Mouse (Mus musculus) limb, embryonic 15.5 days (tissue): ENCODE results near the gene Stag1. TPM values are rescaled to one million over a fixed set of nuclear protein-coding genes. Genes with fewer than 3 reads are reported as not detected.

Experiments
- ATAC-seq: fragments of 200-750 bp; cut with Nextera tagmentation; 2 replicates; pipeline ENCODE4 v1.8.0; 2017; ENCODE audit warnings: low read depth, moderate TSS enrichment; ENCODE audit not compliant: insufficient number of reproducible peaks, low FRiP score, low TSS enrichment
- H3K27ac ChIP-seq: fragments of 300-500 bp; sonication (generic); 2 replicates; pipeline ENCODE4 v1.5.1; 2015; ENCODE audit warnings: moderate library complexity, mild to moderate bottlenecking, inconsistent platforms
- H3K27me3 ChIP-seq: fragments of 300-500 bp; sonication (generic); 2 replicates; pipeline ENCODE4 v1.6.1; 2015; ENCODE audit warnings: inconsistent platforms
- H3K36me3 ChIP-seq: fragments of 300-500 bp; sonication (generic); 2 replicates; pipeline ENCODE4 v1.6.1; 2015; ENCODE audit warnings: inconsistent platforms
- H3K4me1 ChIP-seq: fragments of 300-500 bp; sonication (generic); 2 replicates; pipeline ENCODE4 v1.6.1; 2015; ENCODE audit warnings: inconsistent platforms
- H3K4me2 ChIP-seq: fragments of 300-500 bp; sonication (generic); 2 replicates; pipeline ENCODE4 v1.6.1; 2015; ENCODE audit warnings: mild to moderate bottlenecking, inconsistent platforms
- H3K4me3 ChIP-seq: fragments of 300-500 bp; sonication (generic); 2 replicates; pipeline ENCODE4 v1.5.1; 2015; ENCODE audit warnings: mild to moderate bottlenecking, inconsistent platforms
- H3K9ac ChIP-seq: fragments of 300-500 bp; sonication (generic); 2 replicates; pipeline ENCODE4 v1.6.1; 2015; ENCODE audit warnings: inconsistent platforms
- H3K9me3 ChIP-seq: fragments of 300-500 bp; sonication (generic); 2 replicates; pipeline ENCODE4 v1.6.1; 2016; ENCODE audit warnings: inconsistent platforms
- WGBS: fragments of 180-500 bp; shearing (Covaris S2); methylation state at CpG from one replicate; pipeline ENCODE4 v1.1.7; 2015; 5-methylcytosine and 5-hydroxymethylcytosine counted together
- polyA plus RNA-seq: library from polyadenylated mRNA; unstranded; fragments of >200 nt; fragmentation: Nextera tagmentation; extraction: Ambion mirVana; gene quantifications from 2 replicates; pipeline ENCODE4 v1.2.1, GENCODE M21; 2015

The Stag1 gene
- polyA plus RNA-seq, 1 experiment from 2014 or later = 46.2 TPM

GRCm38 (mm10) chr9:100580196-100580740 lies 17.3 kb upstream of the Stag1 start:
- Histone ChIP-seq H3K4me3 (no peak overlapping the region), H3K27me3 (no peaks in the 10 kb centered on the region), H3K27ac (no peak overlapping the region), H3K9ac (no peak overlapping the region), H3K4me1 (peaks cover 5% of the 10 kb centered on the region; the same call in 1 of the 2 replicates), H3K4me2 (no peak overlapping the region), H3K36me3 (no peaks in the 10 kb centered on the region), H3K9me3 (no peaks in the 10 kb centered on the region)
- ATAC-seq = no peak
- 74% methylated on average over 20 of the region's 20 CpGs for WGBS

DNA sequence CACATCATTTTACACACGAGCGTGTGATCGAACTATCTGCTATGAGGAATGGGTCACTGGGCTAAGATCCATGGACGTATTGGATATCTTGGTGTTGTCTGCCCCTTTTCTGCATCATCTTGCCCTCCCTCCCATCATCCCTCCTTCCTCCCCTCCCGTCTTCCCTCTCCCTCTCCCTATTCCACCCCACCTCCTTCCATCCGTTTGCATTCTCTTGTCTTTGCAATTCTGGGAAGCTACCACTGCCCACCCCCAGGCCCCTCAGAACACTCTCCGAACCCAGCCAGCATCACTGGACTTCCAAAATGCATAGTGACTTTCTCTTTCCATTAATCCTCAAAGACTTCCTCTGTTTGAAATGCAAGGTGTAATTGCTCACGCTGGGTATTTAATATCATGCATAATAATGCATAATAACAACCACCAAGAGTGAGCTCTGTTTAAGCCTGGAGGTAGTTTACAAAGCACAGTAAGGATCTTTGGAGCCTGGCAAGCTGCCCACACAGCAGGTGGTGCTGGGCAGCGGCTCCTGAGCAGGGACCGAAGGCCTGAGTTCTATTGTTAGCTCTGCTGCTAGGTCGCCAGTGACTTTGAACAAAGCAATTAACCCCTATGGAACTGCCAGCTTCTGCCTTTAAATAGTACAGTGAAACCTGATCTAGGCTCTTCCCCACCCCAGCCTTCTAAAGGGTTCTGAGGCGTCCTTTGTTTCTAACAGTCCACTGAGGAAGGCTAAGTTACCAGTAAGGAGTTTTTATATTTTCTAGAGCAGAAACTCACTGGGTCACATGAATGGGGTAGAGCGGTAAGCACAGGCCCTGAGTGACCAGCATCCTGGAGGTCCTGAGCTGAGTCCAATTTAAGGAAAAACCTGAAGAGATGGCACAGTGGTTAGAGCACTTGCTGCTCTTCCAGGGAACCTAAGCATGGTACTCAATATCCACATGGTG lies 15.8 kb upstream of the Stag1 start:
- Histone ChIP-seq H3K4me1 (peaks cover 5% of the 10 kb centered on the region; the same call in 1 of the 2 replicates), H3K4me3 (no peak overlapping the region), H3K36me3 (no peaks in the 10 kb centered on the region), H3K9ac (no peak overlapping the region), H3K27me3 (no peaks in the 10 kb centered on the region), H3K9me3 (no peaks in the 10 kb centered on the region), H3K4me2 (no peak overlapping the region), H3K27ac (0 out of 2 replicates have a peak overlapping the region, but pooled peaks have one; percentile 1)
- peak; percentile 44; the same call in 1 of the 2 replicates for ATAC-seq
- WGBS = 35% methylated on average over 13 of the region's 13 CpGs

DNA sequence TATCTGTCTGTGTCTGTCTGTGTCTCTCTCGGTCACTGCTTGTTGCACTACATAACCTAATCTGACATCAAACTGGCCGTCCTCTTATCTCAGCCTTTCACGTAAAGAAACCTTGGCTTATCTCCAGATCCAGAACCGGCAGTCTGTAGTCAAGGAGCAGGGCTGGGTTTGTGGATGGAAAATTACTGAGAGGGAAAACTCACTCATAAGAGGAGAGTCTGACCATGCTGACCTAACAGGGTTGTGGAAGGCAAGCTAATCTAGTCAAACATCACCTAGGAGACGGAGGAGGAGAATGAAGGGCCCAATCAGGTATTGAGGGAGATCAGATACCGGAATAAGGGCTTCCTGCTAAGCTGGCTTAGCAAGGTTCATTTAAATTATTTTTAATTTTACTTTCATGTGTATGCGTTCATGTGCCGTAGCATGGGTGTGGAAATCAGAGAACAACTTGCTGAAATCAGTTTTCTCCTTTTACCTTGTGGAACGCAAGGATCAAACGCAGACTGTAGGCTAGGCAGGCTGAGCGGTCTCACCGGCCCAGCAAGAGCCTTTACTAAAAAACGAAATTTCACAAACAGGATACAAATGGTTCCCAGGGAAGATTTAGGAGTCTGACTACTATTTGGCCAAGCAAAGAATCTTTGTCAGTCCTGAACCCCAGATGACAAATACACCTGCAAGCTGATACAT lies 14.6 kb upstream of the Stag1 start:
- WGBS = 56% methylated on average over 13 of the region's 13 CpGs
- H3K27me3 ChIP-seq = no peaks in the 10 kb centered on the region
- H3K4me2 ChIP-seq = 0 out of 2 replicates have a peak overlapping the region, but pooled peaks have one; percentile 6
- H3K36me3 ChIP-seq = no peaks in the 10 kb centered on the region
- no peak overlapping the region for H3K9ac ChIP-seq
- H3K9me3 ChIP-seq = no peaks in the 10 kb centered on the region
- peak; percentile 44; the same call in 1 of the 2 replicates for ATAC-seq
- peaks cover 5% of the 10 kb centered on the region; the same call in 1 of the 2 replicates for H3K4me1 ChIP-seq
- H3K27ac ChIP-seq = peak overlapping the region; percentile 24; the same call in 1 of the 2 replicates
- H3K4me3 ChIP-seq = no peak overlapping the region

- WGBS = 84% methylated on average over 4 of the region's 4 CpGs
- Histone ChIP-seq H3K36me3 (no peaks in the 10 kb centered on the region), H3K4me3 (no peak overlapping the region), H3K4me1 (peaks cover 5% of the 10 kb centered on the region; the same call in 1 of the 2 replicates), H3K27me3 (no peaks in the 10 kb centered on the region), H3K9me3 (no peaks in the 10 kb centered on the region), H3K27ac (0 out of 2 replicates have a peak overlapping the region, but pooled peaks have one; percentile 24), H3K4me2 (no peak overlapping the region), H3K9ac (no peak overlapping the region)
- no peak for ATAC-seq
These were observed 13.6 kb upstream of the Stag1 start for GRCm38 (mm10) chr9:100584031-100584430.

DNA sequence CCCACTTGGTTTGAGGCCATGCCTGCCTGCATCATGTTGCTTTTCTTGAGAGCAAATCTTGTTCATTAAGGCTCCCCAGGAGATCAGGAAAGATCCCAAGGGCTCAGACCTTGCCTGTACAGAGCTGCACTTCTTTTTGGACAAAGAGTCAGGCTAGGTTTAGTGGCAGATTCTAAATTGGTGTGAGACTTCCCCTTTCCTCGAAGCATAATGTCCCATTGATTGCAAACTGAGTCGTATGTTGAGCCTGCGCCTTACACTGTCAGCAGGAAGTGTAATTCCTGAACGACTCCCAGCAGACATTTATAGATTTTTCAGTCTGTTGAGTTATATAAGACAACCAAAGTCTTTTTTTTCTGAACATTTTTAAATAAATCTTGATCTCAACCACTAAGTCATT lies 7.1 kb upstream of the Stag1 start:
- ATAC-seq = no peak
- Histone ChIP-seq H3K9me3 (no peaks in the 10 kb centered on the region), H3K4me2 (no peak overlapping the region), H3K4me1 (no peaks in the 10 kb centered on the region), H3K27me3 (no peaks in the 10 kb centered on the region), H3K36me3 (no peaks in the 10 kb centered on the region), H3K27ac (no peak overlapping the region), H3K4me3 (no peak overlapping the region), H3K9ac (no peak overlapping the region)
- WGBS = 49% methylated on average over 4 of the region's 4 CpGs

DNA sequence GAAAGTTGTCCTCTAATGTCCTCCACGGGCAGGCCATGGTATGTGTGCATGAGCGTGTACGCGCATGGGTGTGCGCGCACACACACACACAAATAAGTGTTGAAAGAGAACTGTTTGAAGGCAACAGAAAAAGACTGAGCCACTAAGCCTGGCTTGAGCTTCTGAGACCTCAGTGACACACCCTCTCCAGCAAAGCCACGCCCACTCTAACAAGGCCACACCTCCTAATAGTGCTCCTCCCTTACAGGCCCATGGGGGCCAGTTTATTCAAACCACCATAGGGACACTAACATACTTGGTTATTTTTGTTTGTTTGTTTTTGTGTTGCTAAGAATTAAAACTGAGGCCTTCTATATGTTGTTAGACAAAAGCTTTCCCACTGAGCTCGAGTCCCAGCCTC lies 1.3 kb upstream of the Stag1 start:
- 0 out of 2 replicates have a peak, but pooled peaks have one; percentile 19 for ATAC-seq
- Histone ChIP-seq H3K4me3 (no peak overlapping the region), H3K27me3 (no peaks in the 10 kb centered on the region), H3K9ac (no peak overlapping the region), H3K4me2 (no peak overlapping the region), H3K36me3 (no peaks in the 10 kb centered on the region), H3K27ac (no peak overlapping the region), H3K4me1 (no peaks in the 10 kb centered on the region), H3K9me3 (no peaks in the 10 kb centered on the region)
- WGBS = 87% methylated on average over 8 of the region's 8 CpGs

DNA sequence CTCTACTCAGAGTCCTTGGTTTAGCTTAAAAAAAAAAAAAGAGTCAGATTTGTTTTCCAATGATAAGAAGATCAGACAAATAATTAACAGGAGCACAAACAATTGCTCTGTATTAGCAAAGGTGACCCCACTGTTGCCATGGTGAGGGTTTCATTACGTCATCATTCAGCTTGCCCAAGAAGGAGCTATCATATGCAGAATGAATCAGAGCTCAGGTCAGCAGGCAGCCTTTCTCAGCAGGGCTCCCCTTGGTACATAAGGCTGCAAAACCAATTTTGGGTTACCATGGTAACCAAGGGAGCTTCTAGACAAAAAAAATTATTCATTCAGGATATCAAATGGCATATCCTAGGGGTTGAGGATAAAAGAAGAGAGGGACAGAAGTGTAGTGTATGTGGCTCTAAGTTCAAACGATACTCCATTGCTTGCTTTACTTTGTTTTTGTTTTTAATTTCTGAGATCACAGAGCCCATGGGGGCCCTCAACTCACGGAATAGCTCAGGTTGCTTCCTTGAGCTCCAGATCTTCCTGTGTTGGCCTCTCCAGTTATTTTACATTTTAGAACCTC lies 2.2 kb downstream of the Stag1 start:
- ATAC-seq = no peak
- 53% methylated on average over 3 of the region's 3 CpGs for WGBS
- no peak overlapping the region for H3K27ac ChIP-seq

GRCm38 (mm10) chr9:100602130-100602529 lies 4.5 kb downstream of the Stag1 start:
- no peak for ATAC-seq
- no peak overlapping the region for H3K4me3 ChIP-seq
- no peak overlapping the region for H3K4me2 ChIP-seq
- H3K4me1 ChIP-seq = no peaks in the 10 kb centered on the region
- H3K36me3 ChIP-seq = no peaks in the 10 kb centered on the region
- 82% methylated on average over 1 of the region's 1 CpGs for WGBS
- H3K27ac ChIP-seq = no peak overlapping the region
- no peaks in the 10 kb centered on the region for H3K27me3 ChIP-seq
- H3K9ac ChIP-seq = no peak overlapping the region
- no peaks in the 10 kb centered on the region for H3K9me3 ChIP-seq

More for the DNA sequence above, 2.2 kb downstream of the Stag1 start:
- Histone ChIP-seq H3K4me3 (no peak overlapping the region), H3K9ac (no peak overlapping the region), H3K9me3 (no peaks in the 10 kb centered on the region), H3K36me3 (no peaks in the 10 kb centered on the region), H3K4me2 (no peak overlapping the region), H3K4me1 (no peaks in the 10 kb centered on the region), H3K27me3 (no peaks in the 10 kb centered on the region)

DNA sequence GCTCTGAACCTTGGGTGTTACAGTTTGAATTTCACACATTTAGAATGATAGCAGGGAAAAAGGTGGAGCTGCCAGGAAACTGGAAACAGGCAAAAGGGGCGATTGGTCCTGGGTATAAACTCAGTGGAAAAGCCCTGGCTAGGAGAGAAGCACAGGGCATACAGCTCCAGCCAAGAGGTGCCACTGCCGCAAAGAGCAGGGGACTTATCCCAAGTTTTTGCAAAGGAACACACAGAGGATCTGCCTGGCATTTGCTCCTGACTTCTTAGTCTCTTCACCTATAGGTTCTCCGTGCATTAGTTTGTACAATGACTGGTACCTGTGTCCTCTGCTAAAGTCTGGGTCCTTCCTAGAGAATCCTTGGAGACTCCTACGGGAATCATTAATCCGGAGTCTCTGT lies 5.6 kb downstream of the Stag1 start:
- ATAC-seq = no peak
- no peak overlapping the region for H3K9ac ChIP-seq
- no peaks in the 10 kb centered on the region for H3K9me3 ChIP-seq
- no peak overlapping the region for H3K4me2 ChIP-seq
- no peaks in the 10 kb centered on the region for H3K36me3 ChIP-seq
- H3K4me1 ChIP-seq = no peaks in the 10 kb centered on the region
- H3K27me3 ChIP-seq = no peaks in the 10 kb centered on the region
- no peak overlapping the region for H3K4me3 ChIP-seq
- H3K27ac ChIP-seq = no peak overlapping the region
- 59% methylated on average over 5 of the region's 5 CpGs for WGBS

DNA sequence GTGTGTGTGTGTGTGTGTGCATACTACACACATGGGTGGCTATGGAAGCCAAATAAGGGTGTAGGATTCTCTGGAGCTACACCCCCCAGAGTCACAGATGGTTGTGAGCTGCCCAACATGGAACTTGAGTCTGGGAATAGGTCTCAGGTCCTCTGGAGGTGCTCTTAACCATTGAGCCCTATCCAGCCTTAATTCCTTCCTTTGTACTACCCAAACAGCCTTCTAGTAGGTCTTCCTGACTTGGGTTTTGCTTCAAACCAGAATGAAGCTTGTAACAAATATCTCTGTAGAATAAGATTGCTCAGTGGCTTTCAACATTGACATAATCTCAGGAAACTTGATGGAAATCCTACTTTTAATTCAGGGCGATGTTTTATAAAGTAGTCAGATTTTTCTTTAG lies 7.9 kb downstream of the Stag1 start:
- Histone ChIP-seq H3K36me3 (no peaks in the 10 kb centered on the region), H3K9ac (no peak overlapping the region), H3K4me3 (no peak overlapping the region), H3K27me3 (no peaks in the 10 kb centered on the region), H3K4me1 (no peaks in the 10 kb centered on the region), H3K4me2 (no peak overlapping the region), H3K27ac (no peak overlapping the region), H3K9me3 (no peaks in the 10 kb centered on the region)
- 77% methylated on average over 1 of the region's 1 CpGs for WGBS
- ATAC-seq = no peak

DNA sequence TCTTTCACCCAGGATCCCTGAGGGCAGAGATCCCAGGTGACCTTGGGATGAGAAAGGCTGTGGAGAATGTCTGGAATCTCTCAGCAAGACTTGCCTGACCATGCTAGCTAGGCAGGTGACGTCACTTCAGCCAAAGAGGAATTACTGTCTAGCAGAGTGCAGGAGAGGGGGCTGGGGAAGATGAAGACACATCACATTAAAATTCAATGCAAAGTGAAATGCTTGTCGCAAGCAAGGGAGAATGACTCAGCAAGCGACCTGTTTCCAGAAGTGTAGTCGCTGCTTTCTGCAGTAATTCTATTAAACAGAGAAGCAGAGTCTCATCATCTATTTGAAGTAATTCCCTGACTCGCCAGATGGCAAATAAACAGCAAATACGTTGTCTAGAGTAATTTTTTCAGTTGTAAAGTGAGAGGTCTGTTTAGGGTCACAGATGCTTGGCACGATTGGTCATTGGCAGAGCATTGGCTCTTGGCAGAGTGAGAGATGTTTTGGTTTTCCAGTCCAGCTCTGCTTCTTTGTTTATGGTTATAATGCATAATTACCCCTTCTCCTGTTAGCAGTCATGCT lies 8.5 kb downstream of the Stag1 start:
- Histone ChIP-seq H3K9me3 (no peaks in the 10 kb centered on the region), H3K4me2 (no peak overlapping the region), H3K4me3 (no peak overlapping the region), H3K27ac (no peak overlapping the region), H3K9ac (no peak overlapping the region), H3K36me3 (no peaks in the 10 kb centered on the region), H3K4me1 (no peaks in the 10 kb centered on the region), H3K27me3 (no peaks in the 10 kb centered on the region)
- WGBS = 35% methylated on average over 7 of the region's 7 CpGs
- no peak for ATAC-seq
